Mouse (Mus musculus): ENCODE results near the gene Olfr1394.
"Not testable (repeated sequence)": the region's sequence is repeated elsewhere in the genome, so short reads cannot be mapped to it uniquely, and the experiment has no call there.

Gene Olfr1394

GRCm38 (mm10) chr11:49154077-49154476 is at the start of gene Olfr1394:
Olfr1394 (plus strand) TSS chr11:49154377.
- no peak for DNase-seq

- no peak for DNase-seq
Measured at GRCm38 (mm10) chr11:49105752-49106151, 48.4 kb upstream of the Olfr1394 start.

GRCm38 (mm10) chr11:49107650-49108537 is 46.3 kb upstream of the Olfr1394 start:
- DNase-seq = no peak

GRCm38 (mm10) chr11:49108833-49109232 is 45.3 kb upstream of the Olfr1394 start:
- DNase-seq = no peak

GRCm38 (mm10) chr11:49111000-49111399 is 43.2 kb upstream of the Olfr1394 start:
- DNase-seq = no peak

- DNase-seq = no peak
Measured at GRCm38 (mm10) chr11:49112624-49113219, 41.5 kb upstream of the Olfr1394 start.

GRCm38 (mm10) chr11:49114158-49114557 is 40.0 kb upstream of the Olfr1394 start:
- DNase-seq = no peak

GRCm38 (mm10) chr11:49114774-49115173 is 39.4 kb upstream of the Olfr1394 start, which contains the start of gene Olfr1396:
Olfr1396 (minus strand) TSS chr11:49114874.
- no peak for DNase-seq

GRCm38 (mm10) chr11:49119635-49120034 is 34.5 kb upstream of the Olfr1394 start:
- no peak for DNase-seq

GRCm38 (mm10) chr11:49124169-49124568 is 30.0 kb upstream of the Olfr1394 start:
- no peak for DNase-seq

- no peak for DNase-seq
Measured at GRCm38 (mm10) chr11:49141974-49142373, 12.2 kb upstream of the Olfr1394 start, which contains the start of gene Olfr1395. Olfr1395 (plus strand) TSS chr11:49142274.

GRCm38 (mm10) chr11:49156821-49157814 is 2.9 kb downstream of the Olfr1394 start:
- DNase-seq = no peak

- no peak for DNase-seq
Measured at GRCm38 (mm10) chr11:49168839-49169611, 14.8 kb downstream of the Olfr1394 start.

- DNase-seq = no peak
Measured at GRCm38 (mm10) chr11:49170576-49170975, 16.4 kb downstream of the Olfr1394 start.

- no peak for DNase-seq
Measured at GRCm38 (mm10) chr11:49175345-49175744, 21.2 kb downstream of the Olfr1394 start.

- DNase-seq = not testable (repeated sequence)
Measured at GRCm38 (mm10) chr11:49176047-49176779, 22.0 kb downstream of the Olfr1394 start.

- DNase-seq = no peak
Measured at GRCm38 (mm10) chr11:49183172-49183571, 29.0 kb downstream of the Olfr1394 start.

GRCm38 (mm10) chr11:49186452-49186851 is 32.3 kb downstream of the Olfr1394 start:
- no peak for DNase-seq

- no peak for DNase-seq
Measured at GRCm38 (mm10) chr11:49186955-49187488, 32.8 kb downstream of the Olfr1394 start, which contains the start of gene Btnl9. Btnl9 (minus strand) TSS chr11:49187159.

- no peak for DNase-seq
Measured at GRCm38 (mm10) chr11:49187701-49188100, 33.5 kb downstream of the Olfr1394 start.

- peak; percentile 30 to 37 for DNase-seq
Measured at GRCm38 (mm10) chr11:49189737-49190136, 35.6 kb downstream of the Olfr1394 start.

All from thymus, adult 18-20 months (tissue).